Mouse (Mus musculus) spleen, adult 2 months (tissue): ENCODE data around the gene Tenm3.

Experiments used
- CTCF ChIP-seq: fragments of 200-500 bp; IDR thresholded peaks from 2 replicates; pipeline ENCODE4 v1.5.1; 2011; ENCODE audit warnings: mild to moderate bottlenecking, inconsistent platforms; ENCODE audit not compliant: insufficient read depth, insufficient read length, insufficient replicate concordance; ENCODE audit errors: extremely low read depth
- POLR2A ChIP-seq: fragments of 200-500 bp; IDR thresholded peaks from 2 replicates; pipeline ENCODE4 v1.6.1; 2011; ENCODE audit warnings: low read depth, low read length, inconsistent platforms

- TF ChIP-seq CTCF (no peak), POLR2A (no peak)
Observed at GRCm38 (mm10) chr8:48375183-48375582, 468.6 kb downstream of the Tenm3 start.
